Mouse (Mus musculus): ENCODE results near the gene Chd3. TPM values are rescaled to one million over a fixed set of nuclear protein-coding genes. Genes with fewer than 3 reads are reported as not detected.

Gene Chd3
- polyA plus RNA-seq, 1 experiment from 2014 or later: 5.7 TPM

- Histone ChIP-seq H3K9me3 (replicated peaks; ENCODE audit: control insufficient read depth, low read length) (no peaks in the 10 kb centered on the region), H3K4me1 (ENCODE audit: control insufficient read depth, low read depth, low read length) (peaks cover 55% of the 10 kb centered on the region), H3K4me2 (ENCODE audit: low read depth, low read length) (no peak overlapping the region), H3K4me3 (ENCODE audit: low read depth, low read length) (no peak overlapping the region), H3K27me3 (ENCODE audit: control insufficient read depth, insufficient read depth, low read depth, low read length) (peaks cover 42% of the 10 kb centered on the region), H3K36me3 (ENCODE audit: control insufficient read depth, insufficient read depth) (no peaks in the 10 kb centered on the region), H3K27ac (ENCODE audit: low read length) (peak overlapping the region; percentile 92), H3K9ac (ENCODE audit: low read depth, low read length) (no peak overlapping the region)
- ATAC-seq (ENCODE audit: low read depth): no peak
- 71% methylated on average over 12 of the region's 12 CpGs for WGBS (ENCODE audit: insufficient replicate concordance)
Measured at GRCm38 (mm10) chr11:69371601-69372000, 2.4 kb upstream of the Chd3 start.

GRCm38 (mm10) chr11:69370817-69371215 is 1.6 kb upstream of the Chd3 start:
- H3K4me1 ChIP-seq (ENCODE audit: control insufficient read depth, low read depth, low read length): peaks cover 63% of the 10 kb centered on the region
- H3K36me3 ChIP-seq (ENCODE audit: control insufficient read depth, insufficient read depth): no peaks in the 10 kb centered on the region
- ATAC-seq (ENCODE audit: low read depth): no peak
- no peak overlapping the region for H3K9ac ChIP-seq (ENCODE audit: low read depth, low read length)
- H3K4me2 ChIP-seq (ENCODE audit: low read depth, low read length): no peak overlapping the region
- WGBS (ENCODE audit: insufficient replicate concordance): 35% methylated on average over 9 of the region's 9 CpGs
- H3K27me3 ChIP-seq (ENCODE audit: control insufficient read depth, insufficient read depth, low read depth, low read length): peaks cover 49% of the 10 kb centered on the region
- H3K4me3 ChIP-seq (ENCODE audit: low read depth, low read length): no peak overlapping the region
- no peaks in the 10 kb centered on the region for H3K9me3 ChIP-seq (replicated peaks; ENCODE audit: control insufficient read depth, low read length)
- H3K27ac ChIP-seq (ENCODE audit: low read length): peak overlapping the region; percentile 45; the same call in 1 of the 2 replicates

GRCm38 (mm10) chr11:69369990-69370816 is 997 bp upstream of the Chd3 start:
- H3K36me3 ChIP-seq (ENCODE audit: control insufficient read depth, insufficient read depth): no peaks in the 10 kb centered on the region
- H3K9me3 ChIP-seq (replicated peaks; ENCODE audit: control insufficient read depth, low read length): no peaks in the 10 kb centered on the region
- H3K27me3 ChIP-seq (ENCODE audit: control insufficient read depth, insufficient read depth, low read depth, low read length): peaks cover 50% of the 10 kb centered on the region
- H3K4me3 ChIP-seq (ENCODE audit: low read depth, low read length): peak overlapping the region; percentile 73
- H3K27ac ChIP-seq (ENCODE audit: low read length): peak overlapping the region; percentile 45; the same call in 1 of the 2 replicates
- H3K9ac ChIP-seq (ENCODE audit: low read depth, low read length): no peak overlapping the region
- ATAC-seq (ENCODE audit: low read depth): no peak
- H3K4me1 ChIP-seq (ENCODE audit: control insufficient read depth, low read depth, low read length): peaks cover 69% of the 10 kb centered on the region
- 36% methylated on average over 2 of the region's 2 CpGs for WGBS (ENCODE audit: insufficient replicate concordance)
- peak overlapping the region; percentile 89; the same call in 1 of the 2 replicates for H3K4me2 ChIP-seq (ENCODE audit: low read depth, low read length)

- peaks cover 50% of the 10 kb centered on the region for H3K27me3 ChIP-seq (ENCODE audit: control insufficient read depth, insufficient read depth, low read depth, low read length)
- peak overlapping the region; percentile 78 for H3K9ac ChIP-seq (ENCODE audit: low read depth, low read length)
- no peaks in the 10 kb centered on the region for H3K36me3 ChIP-seq (ENCODE audit: control insufficient read depth, insufficient read depth)
- peak; percentile 7; the same call in 1 of the 2 replicates for ATAC-seq (ENCODE audit: low read depth)
- H3K9me3 ChIP-seq (replicated peaks; ENCODE audit: control insufficient read depth, low read length): no peaks in the 10 kb centered on the region
- peak overlapping the region; percentile 89 for H3K4me2 ChIP-seq (ENCODE audit: low read depth, low read length)
- H3K4me1 ChIP-seq (ENCODE audit: control insufficient read depth, low read depth, low read length): peaks cover 61% of the 10 kb centered on the region
- under 1% methylated on average over 59 of the region's 106 CpGs for WGBS (ENCODE audit: insufficient replicate concordance)
- peak overlapping the region; percentile 76 for H3K27ac ChIP-seq (ENCODE audit: low read length)
- H3K4me3 ChIP-seq (ENCODE audit: low read depth, low read length): peak overlapping the region; percentile 73
Measured at GRCm38 (mm10) chr11:69368356-69369214, 621 bp downstream of the Chd3 start.

- H3K4me3 ChIP-seq (ENCODE audit: low read depth, low read length): peak overlapping the region; percentile 73
- peak; percentile 15; the same call in 1 of the 2 replicates for ATAC-seq (ENCODE audit: low read depth)
- WGBS (ENCODE audit: insufficient replicate concordance): 2% methylated on average over 22 of the region's 22 CpGs
- peaks cover 50% of the 10 kb centered on the region for H3K27me3 ChIP-seq (ENCODE audit: control insufficient read depth, insufficient read depth, low read depth, low read length)
- H3K9me3 ChIP-seq (replicated peaks; ENCODE audit: control insufficient read depth, low read length): no peaks in the 10 kb centered on the region
- H3K9ac ChIP-seq (ENCODE audit: low read depth, low read length): peak overlapping the region; percentile 78
- peak overlapping the region; percentile 76 for H3K27ac ChIP-seq (ENCODE audit: low read length)
- H3K4me2 ChIP-seq (ENCODE audit: low read depth, low read length): peak overlapping the region; percentile 89
- no peaks in the 10 kb centered on the region for H3K36me3 ChIP-seq (ENCODE audit: control insufficient read depth, insufficient read depth)
- H3K4me1 ChIP-seq (ENCODE audit: control insufficient read depth, low read depth, low read length): peaks cover 53% of the 10 kb centered on the region
Measured at GRCm38 (mm10) chr11:69367616-69368355, 1.4 kb downstream of the Chd3 start.

GRCm38 (mm10) chr11:69366855-69367615 is 2.2 kb downstream of the Chd3 start:
- 1% methylated on average over 22 of the region's 22 CpGs for WGBS (ENCODE audit: insufficient replicate concordance)
- Histone ChIP-seq H3K9me3 (replicated peaks; ENCODE audit: control insufficient read depth, low read length) (no peaks in the 10 kb centered on the region), H3K36me3 (ENCODE audit: control insufficient read depth, insufficient read depth) (no peaks in the 10 kb centered on the region), H3K4me3 (ENCODE audit: low read depth, low read length) (peak overlapping the region; percentile 73), H3K27ac (ENCODE audit: low read length) (peak overlapping the region; percentile 76), H3K9ac (ENCODE audit: low read depth, low read length) (peak overlapping the region; percentile 38), H3K27me3 (ENCODE audit: control insufficient read depth, insufficient read depth, low read depth, low read length) (peaks cover 50% of the 10 kb centered on the region), H3K4me1 (ENCODE audit: control insufficient read depth, low read depth, low read length) (peaks cover 45% of the 10 kb centered on the region), H3K4me2 (ENCODE audit: low read depth, low read length) (peak overlapping the region; percentile 89)
- no peak for ATAC-seq (ENCODE audit: low read depth)

GRCm38 (mm10) chr11:69366157-69366854 is 2.9 kb downstream of the Chd3 start:
- H3K27me3 ChIP-seq (ENCODE audit: control insufficient read depth, insufficient read depth, low read depth, low read length): peaks cover 45% of the 10 kb centered on the region
- ATAC-seq (ENCODE audit: low read depth): peak; percentile 67

More at GRCm38 (mm10) chr11:69366157-69366854, 2.9 kb downstream of the Chd3 start:
- Histone ChIP-seq H3K9ac (ENCODE audit: low read depth, low read length) (peak overlapping the region; percentile 53), H3K4me3 (ENCODE audit: low read depth, low read length) (peak overlapping the region; percentile 73), H3K27ac (ENCODE audit: low read length) (peak overlapping the region; percentile 58), H3K9me3 (replicated peaks; ENCODE audit: control insufficient read depth, low read length) (no peaks in the 10 kb centered on the region), H3K4me1 (ENCODE audit: control insufficient read depth, low read depth, low read length) (peaks cover 38% of the 10 kb centered on the region), H3K36me3 (ENCODE audit: control insufficient read depth, insufficient read depth) (no peaks in the 10 kb centered on the region), H3K4me2 (ENCODE audit: low read depth, low read length) (peak overlapping the region; percentile 89)
- under 1% methylated on average over 26 of the region's 26 CpGs for WGBS (ENCODE audit: insufficient replicate concordance)

Measured in liver, embryonic 16.5 days (tissue).